Mouse (Mus musculus) gastrocnemius, postnatal 25 days (tissue): ENCODE data around the gene Aars. TPM values are rescaled to one million over a fixed set of nuclear protein-coding genes. Genes with fewer than 3 reads are reported as not detected.
"Not testable (repeated sequence)": the region's sequence is repeated elsewhere in the genome, so short reads cannot be mapped to it uniquely, and the experiment has no call there.

ENCODE experiments used
- DNase-seq: peaks from one replicate; pipeline ENCODE4 v3.0.0; 2022
- total RNA-seq, 2 experiments: library from RNA; stranded (reverse); gene quantifications; 1 replicate in 1 of 2; 2 replicates in 1 of 2; pipeline ENCODE4 v1.2.3; 2021

Gene Aars
- total RNA-seq, 2 experiments from 2014 or later: 38.8 to 47.1 TPM

- peak; percentile 20 for DNase-seq
Observed at GRCm38 (mm10) chr8:111053827-111054518, 21.0 kb downstream of the Aars start.

- no peak for DNase-seq
Observed at GRCm38 (mm10) chr8:111055031-111055634, 22.2 kb downstream of the Aars start.

DNA sequence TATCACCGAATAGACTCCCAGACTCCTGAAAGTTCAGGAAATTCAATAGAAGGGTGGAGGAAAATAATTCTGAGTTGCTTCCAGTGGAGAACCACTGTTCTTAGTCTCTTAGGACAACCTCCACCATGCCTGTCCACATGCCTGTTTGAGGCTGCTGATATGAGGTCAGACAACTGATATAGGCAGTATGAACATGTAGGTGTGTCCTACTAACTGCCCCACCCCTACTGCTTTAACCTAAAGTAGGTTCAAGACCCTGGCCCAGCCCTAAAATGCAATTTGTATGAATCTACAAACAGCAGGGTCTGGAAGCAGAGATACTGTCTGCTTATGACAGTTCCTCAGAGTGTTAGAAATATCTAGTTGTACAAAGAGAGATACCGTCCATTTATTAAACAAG is 22.7 kb downstream of the Aars start:
- no peak for DNase-seq

- peak; percentile 87 for DNase-seq
Observed at GRCm38 (mm10) chr8:111056158-111056663, 23.3 kb downstream of the Aars start, which contains the start of gene Exosc6. TSS of gene Exosc6 (plus strand) at chr8:111056339.

DNA sequence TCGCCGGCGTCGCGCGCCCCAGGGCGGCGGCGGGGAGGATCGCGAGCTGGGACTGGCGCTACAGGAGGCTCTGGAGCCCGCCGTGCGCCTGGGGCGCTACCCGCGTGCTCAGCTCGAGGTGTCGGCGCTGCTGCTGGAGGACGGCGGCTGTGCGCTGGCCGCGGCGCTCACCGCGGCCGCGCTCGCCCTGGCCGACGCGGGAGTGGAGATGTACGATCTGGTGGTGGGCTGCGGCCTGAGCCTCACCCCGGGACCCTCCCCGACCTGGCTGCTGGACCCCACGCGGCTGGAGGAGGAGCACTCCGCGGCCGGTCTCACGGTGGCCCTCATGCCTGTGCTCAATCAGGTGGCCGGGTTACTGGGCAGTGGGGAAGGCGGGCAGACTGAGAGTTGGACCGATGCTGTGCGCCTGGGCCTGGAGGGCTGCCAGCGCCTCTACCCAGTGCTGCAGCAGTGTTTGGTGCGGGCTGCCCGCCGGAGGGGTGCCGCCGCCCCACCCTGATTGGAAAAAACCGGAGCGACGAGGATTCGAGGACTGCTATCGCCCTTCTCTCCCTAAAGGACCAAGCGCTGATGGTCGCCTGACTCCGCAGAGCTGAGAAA is 23.8 kb downstream of the Aars start:
- DNase-seq: peak; percentile 30

DNA sequence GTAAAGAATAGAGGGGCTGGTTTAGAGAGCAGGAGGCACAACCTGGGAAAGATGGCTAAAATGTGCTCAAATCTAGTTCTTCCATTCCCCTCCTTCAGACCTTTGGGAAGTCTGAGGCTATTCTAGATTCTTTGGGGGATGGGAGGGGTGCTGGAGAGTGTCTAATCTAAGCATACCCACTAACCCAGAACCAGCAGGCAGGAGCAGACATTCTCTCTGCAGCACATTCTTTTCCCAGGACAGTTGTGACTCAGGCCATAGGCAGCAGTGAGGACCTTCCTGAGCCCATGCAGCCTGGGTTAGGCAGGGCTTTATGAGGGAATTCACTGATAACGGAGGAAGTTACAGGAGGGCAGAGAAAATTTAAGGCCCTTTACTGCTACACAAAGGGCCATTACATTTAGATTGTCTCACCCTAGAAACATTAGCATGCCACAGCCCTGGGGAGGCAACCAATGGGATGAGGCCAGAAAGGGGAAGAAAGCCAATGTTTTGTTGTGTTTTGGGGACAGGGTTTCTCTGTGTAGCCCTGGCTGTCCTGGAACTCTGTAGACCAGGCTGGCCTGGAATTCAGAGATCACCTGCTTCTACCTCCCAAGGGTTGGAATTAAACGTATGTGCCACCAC is 26.1 kb downstream of the Aars start:
- DNase-seq: no peak

DNA sequence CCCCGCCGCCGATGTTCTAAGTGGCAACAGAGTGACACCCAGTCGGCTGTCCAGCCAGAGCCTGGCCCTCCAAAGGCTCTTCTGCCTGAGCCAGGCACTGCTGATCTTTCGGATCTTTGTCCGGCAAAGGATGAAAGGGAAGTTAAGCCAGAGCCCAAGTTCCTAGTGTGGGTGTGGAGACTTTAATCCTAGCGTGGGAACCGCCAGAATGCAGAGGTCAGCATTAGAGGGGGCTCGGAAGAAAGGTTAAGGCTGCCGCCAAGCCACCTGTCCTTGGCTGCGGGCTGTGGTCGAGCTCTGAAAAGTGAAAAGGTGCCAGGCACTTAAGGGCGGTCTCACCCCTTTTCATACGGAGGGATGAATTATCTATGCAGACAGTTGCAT is 28.7 kb downstream of the Aars start:
- no peak for DNase-seq

DNA sequence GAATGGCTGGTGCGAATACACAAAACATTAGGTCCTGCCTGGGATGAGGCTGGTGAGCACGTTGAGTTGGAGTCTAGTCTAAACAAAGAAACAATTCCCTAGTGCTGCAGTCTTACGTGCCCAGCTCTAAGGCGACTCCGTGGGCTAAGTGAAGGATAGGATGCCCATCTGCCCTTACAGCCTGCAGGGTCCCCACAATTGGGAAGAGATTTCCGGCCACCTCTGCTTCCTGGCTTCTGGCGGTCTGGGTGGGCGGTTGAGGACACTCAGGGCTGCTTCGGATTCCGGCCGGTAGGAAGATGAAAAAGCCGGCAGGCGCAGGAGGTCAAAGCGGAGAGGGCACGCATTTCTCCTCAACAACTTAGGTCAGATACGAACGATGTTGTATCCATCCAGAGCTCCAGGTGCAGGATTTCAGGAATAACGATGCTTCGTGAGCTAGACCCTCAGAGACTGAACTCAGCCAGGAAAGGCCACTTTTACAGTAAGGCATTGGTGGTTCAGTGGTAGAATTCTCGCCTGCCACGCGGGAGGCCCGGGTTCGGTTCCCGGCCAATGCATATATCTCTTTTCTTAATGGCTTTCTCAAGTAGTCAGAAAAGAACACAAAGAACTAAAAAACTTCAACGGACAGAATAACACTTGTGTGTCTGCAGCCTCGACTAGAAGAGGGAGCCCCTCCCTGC is 29.3 kb downstream of the Aars start:
- DNase-seq: peak; percentile 73

GRCm38 (mm10) chr8:111062893-111063292 is 29.9 kb downstream of the Aars start:
- DNase-seq: no peak

DNA sequence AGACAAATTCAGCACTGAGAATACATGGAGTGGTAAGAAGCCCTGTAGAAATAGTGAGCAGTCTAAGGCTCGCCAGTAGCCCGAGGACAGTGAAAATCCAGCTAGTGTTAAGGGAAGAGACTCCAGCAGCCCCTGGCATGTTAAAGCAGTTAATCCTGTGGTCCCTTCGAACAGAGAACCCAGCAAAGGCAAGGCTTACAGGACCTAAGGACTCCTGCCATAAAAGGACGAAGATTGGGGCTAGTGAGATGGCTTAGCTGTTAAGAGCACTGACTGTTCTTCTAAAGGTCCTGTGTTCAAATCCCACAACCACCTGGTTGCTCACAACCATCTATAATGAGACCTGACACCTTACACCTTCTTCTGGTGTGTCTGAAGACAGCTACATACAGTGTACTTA is 33.4 kb downstream of the Aars start:
- DNase-seq: no peak

DNA sequence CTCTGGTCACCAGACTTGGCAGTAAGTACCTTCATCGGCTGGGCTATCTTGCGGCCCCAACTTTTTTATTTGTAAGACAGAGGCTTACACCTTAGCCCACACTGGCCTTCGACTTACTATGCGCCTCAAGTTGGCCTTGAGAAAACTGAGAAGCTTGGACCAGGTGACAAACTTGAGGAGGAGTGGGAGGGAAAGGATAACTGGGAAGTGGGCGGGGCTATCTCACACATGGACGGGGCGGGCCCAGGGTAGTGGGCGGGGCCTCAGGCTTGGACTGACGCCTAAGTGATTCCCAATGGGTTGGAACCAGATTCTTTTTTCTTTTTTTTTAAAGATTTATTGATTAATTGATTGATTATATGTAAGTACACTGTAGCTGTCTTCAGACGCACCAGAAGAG is 34.5 kb downstream of the Aars start:
- DNase-seq: no peak

- DNase-seq: not testable (repeated sequence)
Observed at GRCm38 (mm10) chr8:111068660-111069059, 35.7 kb downstream of the Aars start.

GRCm38 (mm10) chr8:111075926-111076325 is 43.0 kb downstream of the Aars start:
- no peak for DNase-seq

DNA sequence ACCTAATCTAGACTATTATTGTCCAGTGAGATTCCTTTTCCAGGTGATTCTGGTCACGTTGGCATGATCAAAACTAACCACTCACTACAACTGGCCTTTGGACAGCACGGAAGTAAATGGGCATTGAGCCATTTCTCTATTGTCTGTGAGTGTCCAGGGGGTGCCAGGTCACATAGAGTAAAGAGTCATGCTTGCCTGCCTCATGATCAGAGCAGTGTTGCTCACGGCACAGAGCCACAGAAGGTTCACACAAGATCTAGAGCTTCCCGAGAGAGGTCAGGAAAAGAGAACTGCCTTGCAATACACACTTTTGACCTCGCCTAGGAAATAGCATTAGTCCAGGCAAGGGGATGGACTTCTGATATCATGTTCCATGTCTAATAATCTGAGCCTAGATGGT is 46.5 kb downstream of the Aars start:
- DNase-seq: no peak

DNA sequence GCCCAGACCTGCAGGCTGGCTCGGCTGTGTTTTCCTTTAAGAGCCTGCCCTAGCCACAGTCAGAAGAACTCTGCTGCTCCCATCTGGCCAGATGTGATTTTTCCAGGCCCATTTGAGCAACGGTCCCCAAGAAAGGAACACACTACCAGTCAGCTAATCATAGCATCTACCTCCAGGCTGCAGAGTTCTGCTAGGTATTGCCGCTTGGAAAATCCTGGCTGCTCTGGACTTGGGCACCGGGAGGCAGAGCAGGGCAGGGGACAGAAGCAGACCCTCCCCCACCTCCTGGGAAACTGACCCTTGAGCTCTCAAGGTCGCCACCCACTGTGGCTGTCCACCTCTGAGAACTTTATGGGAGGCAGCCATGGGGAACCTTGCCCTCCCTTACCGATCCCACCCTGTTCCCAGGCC is 46.9 kb downstream of the Aars start:
- DNase-seq: peak; percentile 12

DNA sequence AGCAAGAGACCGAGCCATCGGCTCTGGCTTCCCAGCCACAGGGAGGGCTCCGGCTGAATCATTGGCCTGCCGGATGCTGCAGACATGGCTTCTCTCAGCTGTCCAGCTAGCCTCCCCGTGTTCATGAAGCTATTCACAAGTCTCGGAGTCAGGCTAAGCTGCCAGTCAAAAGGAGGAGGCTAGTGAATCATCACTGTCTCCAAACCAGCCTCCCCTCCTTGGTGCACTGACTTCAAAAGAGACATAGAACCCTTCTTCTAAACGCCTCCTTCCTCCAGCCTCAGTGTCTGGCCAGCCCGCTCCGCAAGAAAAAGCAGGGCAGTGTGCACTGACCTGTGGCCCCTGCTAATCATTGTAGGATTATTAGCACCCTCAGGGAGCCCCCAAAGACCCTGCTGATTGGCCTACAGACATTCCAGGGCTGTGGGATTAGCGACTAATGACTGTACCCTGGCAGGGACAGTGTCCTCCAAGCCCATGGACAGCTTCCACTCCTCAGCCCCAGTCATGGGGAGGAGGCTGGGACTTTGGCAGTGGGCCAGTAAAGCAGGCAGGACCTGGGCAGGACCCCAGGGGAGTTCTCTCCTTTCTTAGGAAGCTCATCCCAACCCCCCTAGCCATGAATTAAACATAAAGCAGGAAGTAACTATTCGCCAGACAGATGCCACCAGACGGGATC is 48.8 kb downstream of the Aars start:
- no peak for DNase-seq

DNA sequence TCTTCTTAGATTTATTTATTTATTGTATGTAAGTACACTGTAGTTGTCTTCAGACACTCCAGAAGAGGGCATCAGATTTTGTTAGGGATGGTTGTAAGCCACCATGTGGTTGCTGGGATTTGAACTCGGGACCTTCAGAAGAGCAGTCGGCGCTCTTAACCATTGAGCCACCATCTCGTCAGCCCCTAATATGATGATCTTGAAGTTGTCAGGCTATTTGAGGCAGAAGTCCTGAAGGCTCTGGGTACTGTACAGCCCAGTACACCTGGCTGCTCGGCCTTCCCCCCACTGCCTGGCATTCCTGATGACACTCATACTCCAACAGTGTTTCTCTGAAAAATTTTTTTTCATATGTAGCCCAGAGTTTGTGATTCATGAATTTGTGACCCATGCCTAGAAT is 51.0 kb downstream of the Aars start:
- DNase-seq: not testable (repeated sequence)

- DNase-seq: peak; percentile 42
Observed at GRCm38 (mm10) chr8:111090126-111090525, 57.2 kb downstream of the Aars start.

DNA sequence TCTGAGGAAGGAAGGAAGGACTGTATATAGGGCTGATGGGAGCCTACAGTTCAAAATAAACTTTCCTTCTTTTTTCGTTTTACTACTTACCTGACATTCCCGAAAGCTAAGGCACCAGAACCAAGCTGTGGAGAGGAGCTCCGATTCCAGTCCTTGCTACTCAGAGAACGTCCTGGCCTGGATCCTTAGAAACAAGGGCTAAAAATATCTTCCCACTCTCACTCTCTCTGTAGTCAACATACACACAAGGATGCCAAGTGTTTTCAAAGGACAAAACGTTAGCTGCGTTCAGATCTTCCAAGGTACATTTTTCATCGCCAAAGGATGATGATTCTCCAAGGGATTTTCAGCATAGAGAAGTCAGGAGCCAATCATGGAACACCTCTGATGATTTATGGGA is 58.8 kb downstream of the Aars start:
- peak; percentile 10 for DNase-seq

DNA sequence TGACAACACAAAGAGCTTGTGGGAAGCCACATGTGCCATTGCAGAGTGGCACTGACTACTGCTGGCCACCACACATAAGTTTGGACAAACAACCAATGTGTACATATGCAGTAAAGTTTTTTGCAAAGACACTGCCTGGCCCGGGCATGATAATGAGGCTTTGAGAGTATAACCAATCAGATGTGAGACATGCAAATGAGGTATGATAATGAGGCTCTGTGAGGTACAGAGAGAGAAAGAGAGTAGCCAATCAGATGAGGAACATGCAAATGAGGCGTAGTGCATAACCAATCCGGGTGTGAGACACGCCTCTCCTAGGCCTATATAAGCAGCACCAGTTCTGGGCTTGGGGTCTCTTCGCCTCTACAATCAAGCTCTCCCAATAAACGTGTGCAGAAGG is 59.4 kb downstream of the Aars start, which contains the start of gene Clec18a:
Gene Clec18a (minus strand): TSS at position 101 of the 400 bp plus-strand sequence.
- DNase-seq: not testable (repeated sequence)

- DNase-seq: peak; percentile 94
Observed at GRCm38 (mm10) chr8:111093865-111094718, 61.1 kb downstream of the Aars start, which contains the start of gene Pdpr. TSS of gene Pdpr (plus strand) at chr8:111094630.
